In genomic region chr11:69491711-69492110, GRCm38 (mm10) we compare ENCODE assay signal across 20 mouse cellular contexts. TPM values are rescaled to one million over a fixed set of nuclear protein-coding genes. Genes with fewer than 3 reads are reported as not detected.
DNase-seq lines count a peak whose midpoint lies in the region; ATAC-seq lines count a peak whose summit lies in the region.
"Had no signal": no experiment of that assay in that cellular context is flagged by ENCODE, and none has a peak within 500 bp of the region (broad histone marks: within the 10 kb centered on the region; RNA-seq: fewer than 3 reads in every experiment).

No protein-coding gene starts in this region.

- no peaks in the 10 kb centered on the region for H3K36me3 ChIP-seq in forebrain, embryonic 11.5 days (ENCODE audit: control insufficient read depth, insufficient read depth, low read length)
- H3K36me3 ChIP-seq: heart, embryonic 13.5 days; hindbrain, embryonic 13.5 days had no signal

- H3K4me2 ChIP-seq in forebrain, embryonic 11.5 days (ENCODE audit: low read depth, low read length, severe bottlenecking): no peak overlapping the region
- H3K4me2 ChIP-seq: embryonic facial prominence, embryonic 13.5 days; forebrain, embryonic 13.5 days; heart, embryonic 13.5 days; hindbrain, embryonic 13.5 days had no signal

- ATAC-seq in CD4-positive, CD25-positive, alpha-beta regulatory T cell, adult 4 months: peak; percentile 47
- 0 out of 2 replicates have a peak, but pooled peaks have one; percentile 7 for ATAC-seq in neutrophil, adult 5-6 weeks (ENCODE audit: extremely low read depth, insufficient number of reproducible peaks, low FRiP score, poor library complexity, severe bottlenecking)
- ATAC-seq in forebrain, embryonic 11.5 days (replicated peaks; ENCODE audit: low FRiP score): no peak
- ATAC-seq: forebrain, embryonic 13.5 days; forebrain, postnatal 0 days; intestine, embryonic 16.5 days; Patski had no signal

- no peaks in the 10 kb centered on the region for H3K4me1 ChIP-seq in forebrain, embryonic 11.5 days (replicated peaks; ENCODE audit: control insufficient read depth, insufficient read depth, low read length)
- H3K4me1 ChIP-seq: embryonic facial prominence, embryonic 13.5 days; forebrain, embryonic 13.5 days; heart, embryonic 13.5 days; hindbrain, embryonic 13.5 days had no signal

- H3K9ac ChIP-seq in forebrain, embryonic 11.5 days (ENCODE audit: low read length): no peak overlapping the region
- H3K9ac ChIP-seq: embryonic facial prominence, embryonic 13.5 days; forebrain, embryonic 13.5 days; forebrain, postnatal 0 days; heart, embryonic 13.5 days; hindbrain, embryonic 13.5 days had no signal

- H3K4me3 ChIP-seq in forebrain, embryonic 11.5 days (ENCODE audit: low read depth, low read length): no peak overlapping the region
- H3K4me3 ChIP-seq: embryonic facial prominence, embryonic 13.5 days; forebrain, embryonic 13.5 days; heart, embryonic 13.5 days; hindbrain, embryonic 13.5 days had no signal

- DNase-seq in 416B (ENCODE audit: low read depth) (peak; percentile 29), ZHBTc4 (ENCODE audit: low read depth, low spot score) (peak; percentile 25)
- DNase-seq in forebrain, embryonic 11.5 days (ENCODE audit: low spot score): no peak
- no peak for DNase-seq in heart, adult 18-20 months
- no peak for DNase-seq in cerebellum, postnatal 10 days
- DNase-seq: adrenal gland, postnatal 10 days; cerebellum, adult 11 months; cerebellum, adult 8-10 months; cerebellum, postnatal 25 days; forebrain, postnatal 0 days; gastrocnemius, postnatal 14 days; heart, postnatal 36 days had no signal

- 84% methylated on average over 6 of the region's 7 CpGs for WGBS in forebrain, embryonic 11.5 days

- no peak overlapping the region for H3K27ac ChIP-seq in forebrain, embryonic 11.5 days (ENCODE audit: low read depth, low read length)
- H3K27ac ChIP-seq: embryonic facial prominence, embryonic 13.5 days; forebrain, embryonic 13.5 days; heart, embryonic 13.5 days; hindbrain, embryonic 13.5 days had no signal

- no peaks in the 10 kb centered on the region for H3K27me3 ChIP-seq in forebrain, embryonic 11.5 days (ENCODE audit: control insufficient read depth, insufficient read depth, low read length)
- H3K27me3 ChIP-seq: embryonic facial prominence, embryonic 13.5 days; forebrain, embryonic 13.5 days; heart, embryonic 13.5 days; hindbrain, embryonic 13.5 days; Patski had no signal

- H3K9me3 ChIP-seq in forebrain, embryonic 11.5 days (ENCODE audit: control insufficient read depth, low read length): no peaks in the 10 kb centered on the region
- H3K9me3 ChIP-seq: embryonic facial prominence, embryonic 13.5 days; heart, embryonic 13.5 days; hindbrain, embryonic 13.5 days had no signal

RNA-seq across cellular contexts. Expression of gene Dnah2, which starts 57.2 kb away (rescaled TPM):
- polyA plus RNA-seq in CD4-positive, CD25-positive, alpha-beta regulatory T cell, adult 4 months (2017; shearing (Covaris generic)): under 1 TPM in 1 of 2 experiments, not detected in 1; 0.09 TPM
- 0.12 TPM in 1 of 2 replicates, not detected in the other for total RNA-seq in neutrophil, adult 5-6 weeks (2017)
- polyA plus RNA-seq in forebrain, embryonic 11.5 days (2014; fragmentation: Nextera tagmentation; extraction: Ambion mirVana): 2.1 and 2.6 TPM in 2 replicates
- under 1 TPM; 0.10 to 0.51 TPM for total RNA-seq in heart, adult 18-20 months (2021)

Comparison
In these comparisons a context has a peak if more than half of its experiments do, and no peak if none do; other contexts are left out.
1. DNase-seq: peak in 416B (single experiment) and ZHBTc4 (single experiment); none in forebrain, embryonic 11.5 days (single experiment), heart, adult 18-20 months (0 of 2) and cerebellum, postnatal 10 days (0 of 2).